Mouse (Mus musculus): Measurements from ENCODE around the gene Olfr625-ps1. TPM values are rescaled to one million over a fixed set of nuclear protein-coding genes. Genes with fewer than 3 reads are reported as not detected.
"Not testable (repeated sequence)": the region's sequence is repeated elsewhere in the genome, so short reads cannot be mapped to it uniquely, and the experiment has no call there.

Olfr625-ps1 gene
- polyA plus RNA-seq, 1 experiment from 2014 or later: not detected

DNA sequence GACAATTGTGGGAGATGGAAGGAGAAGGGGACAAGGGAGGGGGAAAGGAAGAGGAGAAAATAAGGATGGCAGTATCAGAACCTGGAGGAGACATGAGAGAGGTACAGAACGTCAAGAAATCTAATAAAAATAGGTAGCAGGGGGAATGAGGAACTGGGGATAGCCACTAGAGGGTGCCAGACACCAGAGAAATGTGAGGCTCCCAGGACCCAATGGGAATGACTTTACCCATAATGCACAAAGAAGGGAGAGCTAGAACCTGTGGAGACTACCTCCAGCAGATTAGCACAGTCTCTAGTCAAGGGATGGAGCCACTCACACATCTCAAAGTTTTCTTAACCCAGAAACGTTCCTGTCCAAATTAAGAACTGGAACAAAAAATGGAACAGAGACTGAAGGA lies 29.5 kb downstream of the Olfr625-ps1 start:
- Histone ChIP-seq H3K36me3 (replicated peaks; ENCODE audit: insufficient read depth, low read length) (no peaks in the 10 kb centered on the region), H3K4me2 (ENCODE audit: low read depth, low read length) (no peak overlapping the region), H3K4me1 (ENCODE audit: insufficient read depth) (no peaks in the 10 kb centered on the region), H3K4me3 (ENCODE audit: low read depth, low read length) (no peak overlapping the region), H3K27ac (ENCODE audit: low read depth) (no peak overlapping the region), H3K27me3 (ENCODE audit: insufficient read depth, low read length) (no peaks in the 10 kb centered on the region), H3K9me3 (ENCODE audit: low read length) (no peaks in the 10 kb centered on the region), H3K9ac (replicated peaks) (no peak overlapping the region)
- 28% methylated on average over 2 of the region's 2 CpGs for WGBS (ENCODE audit: insufficient replicate concordance)
- ATAC-seq: peak; percentile 25; the same call in 1 of the 2 replicates
- DNase-seq: peak; percentile 50
- TF ChIP-seq CTCF (IDR thresholded peaks at IDR 0.05; ENCODE audit: low read depth) (peak; percentile 77), EP300 (IDR thresholded peaks at IDR 0.05; ENCODE audit: low read depth) (no peak)

DNA sequence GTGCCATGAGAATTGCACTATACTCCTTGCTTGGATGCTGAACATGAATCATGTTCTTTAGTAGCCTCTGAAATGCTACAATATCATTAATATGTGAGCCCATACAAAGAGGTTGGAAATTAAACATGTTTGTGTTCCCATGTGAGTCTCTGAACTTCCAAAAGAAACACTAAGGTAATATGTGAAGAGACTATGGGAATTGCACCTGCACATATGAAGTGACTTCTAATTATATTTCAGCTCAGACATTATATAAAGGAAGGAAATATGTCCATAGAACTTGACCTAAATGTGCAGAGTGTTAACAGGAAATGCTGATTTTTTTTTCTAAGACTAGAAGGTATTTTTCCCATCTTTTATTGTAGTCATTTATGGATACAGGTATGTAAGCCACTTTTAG lies 31.9 kb downstream of the Olfr625-ps1 start, which contains the start of gene Olfr243:
Olfr243 (plus strand) TSS at position 301 of the 400 bp plus-strand sequence.
- Histone ChIP-seq H3K4me2 (ENCODE audit: low read depth, low read length) (no peak within 1 kb of the TSS), H3K27ac (ENCODE audit: low read depth) (no peak within 1 kb of the TSS), H3K27me3 (ENCODE audit: insufficient read depth, low read length) (no peaks in the 10 kb centered on the region), H3K36me3 (replicated peaks; ENCODE audit: insufficient read depth, low read length) (no peaks in the 10 kb centered on the region), H3K9me3 (ENCODE audit: low read length) (no peaks in the 10 kb centered on the region), H3K4me1 (ENCODE audit: insufficient read depth) (no peaks in the 10 kb centered on the region), H3K9ac (replicated peaks) (no peak within 1 kb of the TSS), H3K4me3 (ENCODE audit: low read depth, low read length) (no peak within 1 kb of the TSS)
- ATAC-seq: no peak
- no peak for DNase-seq
- no peak for TF ChIP-seq CTCF (IDR thresholded peaks at IDR 0.05; ENCODE audit: low read depth)
- TF ChIP-seq EP300 (IDR thresholded peaks at IDR 0.05; ENCODE audit: low read depth): no peak

- not testable (repeated sequence) for H3K9ac ChIP-seq (replicated peaks); H3K27ac ChIP-seq (ENCODE audit: low read depth); DNase-seq; H3K9me3 ChIP-seq (ENCODE audit: low read length); H3K27me3 ChIP-seq (ENCODE audit: insufficient read depth, low read length); H3K4me1 ChIP-seq (ENCODE audit: insufficient read depth); H3K36me3 ChIP-seq (replicated peaks; ENCODE audit: insufficient read depth, low read length); H3K4me2 ChIP-seq (ENCODE audit: low read depth, low read length); H3K4me3 ChIP-seq (ENCODE audit: low read depth, low read length); ATAC-seq
- WGBS (ENCODE audit: insufficient replicate concordance): 81% methylated on average over 1 of the region's 1 CpGs
Observed at GRCm38 (mm10) chr7:103716398-103716797, 33.9 kb downstream of the Olfr625-ps1 start.

- ATAC-seq (no peak), DNase-seq (no peak)
- Histone ChIP-seq H3K4me3 (ENCODE audit: low read depth, low read length) (no peak within 1 kb of the TSS), H3K4me2 (ENCODE audit: low read depth, low read length) (no peak within 1 kb of the TSS), H3K4me1 (ENCODE audit: insufficient read depth) (no peaks in the 10 kb centered on the region), H3K27ac (ENCODE audit: low read depth) (no peak within 1 kb of the TSS), H3K9me3 (ENCODE audit: low read length) (no peaks in the 10 kb centered on the region), H3K36me3 (replicated peaks; ENCODE audit: insufficient read depth, low read length) (no peaks in the 10 kb centered on the region), H3K9ac (replicated peaks) (no peak within 1 kb of the TSS), H3K27me3 (ENCODE audit: insufficient read depth, low read length) (no peaks in the 10 kb centered on the region)
- WGBS (ENCODE audit: insufficient replicate concordance): 82% methylated on average over 1 of the region's 1 CpGs
- TF ChIP-seq CTCF (IDR thresholded peaks at IDR 0.05; ENCODE audit: low read depth): no peak
- TF ChIP-seq EP300 (IDR thresholded peaks at IDR 0.05; ENCODE audit: low read depth): no peak
Observed at GRCm38 (mm10) chr7:103730074-103730473, 47.6 kb downstream of the Olfr625-ps1 start, which contains the start of gene Olfr628. Olfr628 (plus strand) TSS chr7:103730374.

Other genes starting within 250 kb of the Olfr625-ps1 start
- not detected in 2 replicates for gene Olfr605, start 237.3 kb upstream of the Olfr625-ps1 start, polyA plus RNA-seq (2015; fragmentation: Nextera tagmentation; extraction: Ambion mirVana)
- not detected in 2 replicates for gene Olfr606, start 233.7 kb upstream of the Olfr625-ps1 start, polyA plus RNA-seq (2015; fragmentation: Nextera tagmentation; extraction: Ambion mirVana)
- not detected in 2 replicates for gene Olfr607, start 218.6 kb upstream of the Olfr625-ps1 start, polyA plus RNA-seq (2015; fragmentation: Nextera tagmentation; extraction: Ambion mirVana)
- not detected in 2 replicates for gene Olfr608, start 212.8 kb upstream of the Olfr625-ps1 start, polyA plus RNA-seq (2015; fragmentation: Nextera tagmentation; extraction: Ambion mirVana)
- not detected in 2 replicates for gene Olfr609, start 184.7 kb upstream of the Olfr625-ps1 start, polyA plus RNA-seq (2015; fragmentation: Nextera tagmentation; extraction: Ambion mirVana)
- gene Olfr610, start 170.6 kb upstream of the Olfr625-ps1 start, polyA plus RNA-seq (2015; fragmentation: Nextera tagmentation; extraction: Ambion mirVana): not detected in 2 replicates
- not detected in 2 replicates for gene Olfr611, start 161.9 kb upstream of the Olfr625-ps1 start, polyA plus RNA-seq (2015; fragmentation: Nextera tagmentation; extraction: Ambion mirVana)
- gene Olfr612, start 140.0 kb upstream of the Olfr625-ps1 start, polyA plus RNA-seq (2015; fragmentation: Nextera tagmentation; extraction: Ambion mirVana): not detected in 2 replicates
- gene Olfr613, start 134.6 kb upstream of the Olfr625-ps1 start, polyA plus RNA-seq (2015; fragmentation: Nextera tagmentation; extraction: Ambion mirVana): not detected in 2 replicates
- not detected in 2 replicates for gene Olfr615, start 126.6 kb upstream of the Olfr625-ps1 start, polyA plus RNA-seq (2015; fragmentation: Nextera tagmentation; extraction: Ambion mirVana)
- not detected in 2 replicates for gene Olfr616, start 113.6 kb upstream of the Olfr625-ps1 start, polyA plus RNA-seq (2015; fragmentation: Nextera tagmentation; extraction: Ambion mirVana)
- gene Olfr617, start 109.7 kb upstream of the Olfr625-ps1 start, polyA plus RNA-seq (2015; fragmentation: Nextera tagmentation; extraction: Ambion mirVana): not detected in 2 replicates
- gene Olfr618, start 92.6 kb upstream of the Olfr625-ps1 start, polyA plus RNA-seq (2015; fragmentation: Nextera tagmentation; extraction: Ambion mirVana): not detected in 2 replicates
- gene Olfr619, start 82.1 kb upstream of the Olfr625-ps1 start, polyA plus RNA-seq (2015; fragmentation: Nextera tagmentation; extraction: Ambion mirVana): not detected in 2 replicates
- not detected in 2 replicates for gene Olfr620, start 70.2 kb upstream of the Olfr625-ps1 start, polyA plus RNA-seq (2015; fragmentation: Nextera tagmentation; extraction: Ambion mirVana)
- gene Olfr622, start 40.0 kb upstream of the Olfr625-ps1 start, polyA plus RNA-seq (2015; fragmentation: Nextera tagmentation; extraction: Ambion mirVana): not detected in 2 replicates
- gene Olfr623, start 19.0 kb upstream of the Olfr625-ps1 start, polyA plus RNA-seq (2015; fragmentation: Nextera tagmentation; extraction: Ambion mirVana): not detected in 2 replicates
- 0.01 TPM in 1 of 2 replicates, not detected in the other for gene Olfr624, start 11.5 kb upstream of the Olfr625-ps1 start, polyA plus RNA-seq (2015; fragmentation: Nextera tagmentation; extraction: Ambion mirVana)
- not detected in 2 replicates for gene Olfr243, start 32.0 kb downstream of the Olfr625-ps1 start, polyA plus RNA-seq (2015; fragmentation: Nextera tagmentation; extraction: Ambion mirVana)
- gene Olfr628, start 47.7 kb downstream of the Olfr625-ps1 start, polyA plus RNA-seq (2015; fragmentation: Nextera tagmentation; extraction: Ambion mirVana): not detected in 2 replicates
- gene Olfr629, start 62.2 kb downstream of the Olfr625-ps1 start, polyA plus RNA-seq (2015; fragmentation: Nextera tagmentation; extraction: Ambion mirVana): 0.07 and 0.09 TPM in 2 replicates
- not detected in 2 replicates for gene Olfr630, start 74.6 kb downstream of the Olfr625-ps1 start, polyA plus RNA-seq (2015; fragmentation: Nextera tagmentation; extraction: Ambion mirVana)
- gene Olfr69, start 88.9 kb downstream of the Olfr625-ps1 start, polyA plus RNA-seq (2015; fragmentation: Nextera tagmentation; extraction: Ambion mirVana): 0.04 TPM in 1 of 2 replicates, not detected in the other
- not detected in 2 replicates for gene Olfr68, start 97.0 kb downstream of the Olfr625-ps1 start, polyA plus RNA-seq (2015; fragmentation: Nextera tagmentation; extraction: Ambion mirVana)
- 0.02 TPM in 1 of 2 replicates, not detected in the other for gene Olfr67, start 109.1 kb downstream of the Olfr625-ps1 start, polyA plus RNA-seq (2015; fragmentation: Nextera tagmentation; extraction: Ambion mirVana)
- gene Hbb-bt, start 131.3 kb downstream of the Olfr625-ps1 start, polyA plus RNA-seq (2015; fragmentation: Nextera tagmentation; extraction: Ambion mirVana): 16,738 and 17,184 TPM in 2 replicates
- gene Hbb-bs, start 145.4 kb downstream of the Olfr625-ps1 start, polyA plus RNA-seq (2015; fragmentation: Nextera tagmentation; extraction: Ambion mirVana): 51,353 and 55,260 TPM in 2 replicates
- not detected in 2 replicates for gene Hbb-bh2, start 157.8 kb downstream of the Olfr625-ps1 start, polyA plus RNA-seq (2015; fragmentation: Nextera tagmentation; extraction: Ambion mirVana)
- gene Hbb-bh1, start 160.4 kb downstream of the Olfr625-ps1 start, polyA plus RNA-seq (2015; fragmentation: Nextera tagmentation; extraction: Ambion mirVana): 1.8 and 2.5 TPM in 2 replicates
- gene Hbb-y, start 170.5 kb downstream of the Olfr625-ps1 start, polyA plus RNA-seq (2015; fragmentation: Nextera tagmentation; extraction: Ambion mirVana): 5.5 and 5.6 TPM in 2 replicates
- not detected in 2 replicates for gene Olfr66, start 203.5 kb downstream of the Olfr625-ps1 start, polyA plus RNA-seq (2015; fragmentation: Nextera tagmentation; extraction: Ambion mirVana)
- not detected in 2 replicates for gene Olfr64, start 211.8 kb downstream of the Olfr625-ps1 start, polyA plus RNA-seq (2015; fragmentation: Nextera tagmentation; extraction: Ambion mirVana)
- gene Olfr65, start 220.8 kb downstream of the Olfr625-ps1 start, polyA plus RNA-seq (2015; fragmentation: Nextera tagmentation; extraction: Ambion mirVana): not detected in 2 replicates
- gene Olfr631, start 246.1 kb downstream of the Olfr625-ps1 start, polyA plus RNA-seq (2015; fragmentation: Nextera tagmentation; extraction: Ambion mirVana): not detected in 2 replicates

All from liver, postnatal 0 days (tissue).